ENCODE assay signal across 9 mouse cellular contexts in genomic region chr3:103858881-103859801, GRCm38 (mm10). TPM values are rescaled to one million over a fixed set of nuclear protein-coding genes. Genes with fewer than 3 reads are reported as not detected.
DNase-seq lines count a peak whose midpoint lies in the region; ATAC-seq and TF ChIP-seq lines count a peak whose summit lies in the region.
"Had no signal": no experiment of that assay in that cellular context is flagged by ENCODE, and none has a peak within 500 bp of the region (broad histone marks: within the 10 kb centered on the region; RNA-seq: fewer than 3 reads in every experiment).

TSS of gene Ptpn22 (plus strand) at chr3:103859795.

- peak within 1 kb of the TSS; percentile 1 for H3ac ChIP-seq in C2C12 (ENCODE audit: control insufficient read depth, insufficient read length, low read depth)

- no peak within 1 kb of the TSS for H3K4me3 ChIP-seq in C2C12 (ENCODE audit: insufficient read depth, poor library complexity, severe bottlenecking)
- H3K4me3 ChIP-seq in layer of hippocampus, adult 2 months = no peak within 1 kb of the TSS
- H3K4me3 ChIP-seq in intestine, embryonic 16.5 days (ENCODE audit: low read length) = no peak within 1 kb of the TSS
- H3K4me3 ChIP-seq: forebrain, embryonic 10.5 days had no signal

- no peaks in the 10 kb centered on the region for H3K79me3 ChIP-seq in C2C12 (ENCODE audit: low read depth)

- no peaks in the 10 kb centered on the region for H3K9me3 ChIP-seq in intestine, embryonic 16.5 days (ENCODE audit: control insufficient read depth, low read length)
- H3K9me3 ChIP-seq: forebrain, embryonic 10.5 days had no signal

- H3K4me1 ChIP-seq in intestine, embryonic 16.5 days (ENCODE audit: control insufficient read depth, insufficient read depth, low read length) = no peaks in the 10 kb centered on the region
- H3K4me1 ChIP-seq: forebrain, embryonic 10.5 days had no signal

- no peaks in the 10 kb centered on the region for H3K79me2 ChIP-seq in C2C12 (ENCODE audit: control insufficient read depth, insufficient read depth)

- TF ChIP-seq CTCF in C2C12 (IDR thresholded peaks at IDR 0.05; ENCODE audit: control insufficient read depth, insufficient read depth, insufficient read length) = no peak
- no peak for TF ChIP-seq CTCF in layer of hippocampus, adult 2 months (conservative IDR thresholded peaks at IDR 0.05)

- peak; percentile 61 for DNase-seq in T-cell, adult 2 months (ENCODE audit: low spot score)
- DNase-seq in induced T-regulatory cell, adult 2 months (ENCODE audit: low read depth) = peak; percentile 79
- no peak for DNase-seq in layer of hippocampus, adult 2 months (ENCODE audit: low spot score in 2 of 2)
- no peak for DNase-seq in layer of hippocampus, postnatal 14 days (ENCODE audit: low spot score in 2 of 2)
- no peak for DNase-seq in right cerebral cortex, postnatal 10 days (ENCODE audit: low spot score in 2 of 2)

- H3K27me3 ChIP-seq in C2C12 (ENCODE audit: control insufficient read depth, insufficient read depth, insufficient read length) = no peaks in the 10 kb centered on the region
- no peaks in the 10 kb centered on the region for H3K27me3 ChIP-seq in intestine, embryonic 16.5 days (replicated peaks; ENCODE audit: control insufficient read depth, insufficient read depth, low read length)

- no peaks in the 10 kb centered on the region for H3K36me3 ChIP-seq in C2C12 (ENCODE audit: control insufficient read depth, insufficient read depth)
- H3K36me3 ChIP-seq in intestine, embryonic 16.5 days (ENCODE audit: control insufficient read depth, insufficient read depth, low read length) = no peaks in the 10 kb centered on the region
- H3K36me3 ChIP-seq: forebrain, embryonic 10.5 days had no signal

- no peak within 1 kb of the TSS for H3K4me2 ChIP-seq in intestine, embryonic 16.5 days (ENCODE audit: low read depth, low read length)

- H3K27ac ChIP-seq in layer of hippocampus, adult 2 months = no peak within 1 kb of the TSS; the same call in 1 of the 2 replicates
- no peak within 1 kb of the TSS for H3K27ac ChIP-seq in intestine, embryonic 16.5 days (ENCODE audit: low read length)
- H3K27ac ChIP-seq: forebrain, embryonic 10.5 days had no signal

- 71% methylated on average over 12 of the region's 12 CpGs for WGBS in intestine, embryonic 16.5 days

- ATAC-seq in megakaryocyte progenitor cell, adult 5-6 weeks (replicated peaks; ENCODE audit: poor library complexity) = peak; percentile 56
- ATAC-seq in intestine, embryonic 16.5 days = no peak

- no peak within 1 kb of the TSS for H3K9ac ChIP-seq in intestine, embryonic 16.5 days (ENCODE audit: low read depth, low read length)

TF ChIP-seq in C2C12, 6 proteins besides CTCF, POLR2A, EP300 and RAD21:
- TF ChIP-seq CEBPB (IDR thresholded peaks at IDR 0.05; ENCODE audit: low read depth) (no peak), MYOD1 (IDR thresholded peaks at IDR 0.05; ENCODE audit: control insufficient read depth, insufficient read length, low read depth) (no peak), MYOG (IDR thresholded peaks at IDR 0.05; ENCODE audit: control insufficient read depth, extremely low read depth, insufficient read length) (no peak), FOSL1 (IDR thresholded peaks at IDR 0.05; ENCODE audit: insufficient read depth, low read length, poor library complexity, severe bottlenecking) (no peak), USF1 (IDR thresholded peaks at IDR 0.05; ENCODE audit: low read depth) (no peak), MAX (IDR thresholded peaks at IDR 0.05) (no peak)
TF ChIP-seq in C2C12: peak in this region for 0.

RNA-seq across cellular contexts. Expression of gene Ptpn22, which starts in this region (rescaled TPM):
- 1.8 TPM for polyA plus RNA-seq in C2C12 (2012; fragmentation: generic; extraction: Trizol)
- 78.1 and 81.2 TPM in 2 replicates for total RNA-seq in megakaryocyte progenitor cell, adult 5-6 weeks (2015)
- total RNA-seq in megakaryocyte progenitor cell, adult 5-6 weeks (2017) = 45.3 and 57.6 TPM in 2 replicates
- 1 to 10 TPM in 1 of 2 experiments, under 1 TPM in 1; 0.88 to 2.0 TPM for total RNA-seq in layer of hippocampus, adult 2 months (2021)
- total RNA-seq in layer of hippocampus, postnatal 14 days (2021) = 1 to 10 TPM; 1.2 to 1.5 TPM
- polyA plus RNA-seq in intestine, embryonic 16.5 days (2015; fragmentation: Nextera tagmentation; extraction: Ambion mirVana) = 2.2 and 2.8 TPM in 2 replicates

Comparison
In these comparisons a context has a peak if more than half of its experiments do, and no peak if none do; other contexts are left out.
1. RNA of gene Ptpn22 (total RNA-seq): 45.3 to 81.2 TPM in megakaryocyte progenitor cell, adult 5-6 weeks; 0.88 to 2.0 TPM in layer of hippocampus, adult 2 months and 1.2 to 1.5 TPM in layer of hippocampus, postnatal 14 days; every median in the first group is over 10 times any median in the second.
2. DNase-seq: peak in T-cell, adult 2 months (single experiment) and induced T-regulatory cell, adult 2 months (single experiment); none in layer of hippocampus, adult 2 months (0 of 2), layer of hippocampus, postnatal 14 days (0 of 2) and right cerebral cortex, postnatal 10 days (0 of 2).